Mouse (Mus musculus): ENCODE measurements around the gene Slc35a1. TPM values are rescaled to one million over a fixed set of nuclear protein-coding genes. Genes with fewer than 3 reads are reported as not detected.

Slc35a1 gene
- total and polyA plus RNA-seq, 3 experiments: 24.3 to 26.0 TPM; not detected in 1

GRCm38 (mm10) chr4:34680530-34680929 is 6.7 kb downstream of the Slc35a1 start:
- Histone ChIP-seq H3K36me3 (ENCODE audit: control insufficient read depth in 1 of 2, insufficient read depth in 2 of 2, low read length in 2 of 2) (peaks cover 0 to 10% of the 10 kb centered on the region in 2 experiments; a peak in 3 of 4 replicates), H3K4me3 (ENCODE audit: control insufficient read depth in 1 of 2, insufficient read depth in 1 of 2, low read depth in 2 of 2, low read length in 2 of 2) (no peak overlapping the region), H3K27ac (ENCODE audit: control insufficient read depth, low read depth, low read length) (no peak overlapping the region), H3K27me3 (ENCODE audit: control insufficient read depth in 1 of 2, insufficient read depth in 2 of 2, low read length in 2 of 2) (no peaks in the 10 kb centered on the region), H3K9ac (ENCODE audit: control insufficient read depth, low read depth, low read length, poor library complexity, severe bottlenecking) (no peak overlapping the region), H3K9me3 (replicated peaks; ENCODE audit: insufficient read depth, low read length) (no peaks in the 10 kb centered on the region), H3K4me1 (ENCODE audit: control insufficient read depth in 1 of 2, insufficient read depth in 2 of 2, low read length in 2 of 2) (peaks cover 5 to 6% of the 10 kb centered on the region in 2 experiments), H3K79me2 (ENCODE audit: control insufficient read depth, insufficient read depth, low read length, poor library complexity) (0 out of 2 replicates have a peak, but pooled peaks cover 2% of the 10 kb centered on the region)
- peak; percentile 56 for DNase-seq (ENCODE audit: low read depth, low spot score)
- no peak for TF ChIP-seq JUND (IDR thresholded peaks at IDR 0.05; ENCODE audit: low read depth, low read length)
- TF ChIP-seq BHLHE40 (IDR thresholded peaks at IDR 0.05; ENCODE audit: borderline replicate concordance, low read depth, low read length): no peak
- peak in 1 of 3 experiments; percentile 25; a peak in 2 of 6 replicates for TF ChIP-seq CTCF (IDR thresholded peaks at IDR 0.05 in 2 of 3, conservative IDR thresholded peaks at IDR 0.05 in 1 of 3; ENCODE audit: control insufficient read depth in 1 of 3, insufficient read depth in 1 of 3, low read depth in 2 of 3, low read length in 3 of 3, poor library complexity in 1 of 3, severe bottlenecking in 1 of 3)
- TF ChIP-seq RAD21 (IDR thresholded peaks at IDR 0.05; ENCODE audit: low read depth, low read length): peak; percentile 12
- peak; percentile 70 for TF ChIP-seq ZNF384 (IDR thresholded peaks at IDR 0.05; ENCODE audit: low read depth, low read length)

GRCm38 (mm10) chr4:34673721-34674120 is 13.5 kb downstream of the Slc35a1 start:
- Histone ChIP-seq H3K27me3 (ENCODE audit: control insufficient read depth in 1 of 2, insufficient read depth in 2 of 2, low read length in 2 of 2) (no peaks in the 10 kb centered on the region), H3K4me3 (ENCODE audit: control insufficient read depth in 1 of 2, insufficient read depth in 1 of 2, low read depth in 2 of 2, low read length in 2 of 2) (no peak overlapping the region), H3K27ac (ENCODE audit: control insufficient read depth, low read depth, low read length) (no peak overlapping the region), H3K4me1 (ENCODE audit: control insufficient read depth in 1 of 2, insufficient read depth in 2 of 2, low read length in 2 of 2) (no peaks in the 10 kb centered on the region), H3K79me2 (ENCODE audit: control insufficient read depth, insufficient read depth, low read length, poor library complexity) (no peaks in the 10 kb centered on the region), H3K9me3 (replicated peaks; ENCODE audit: insufficient read depth, low read length) (no peaks in the 10 kb centered on the region), H3K9ac (ENCODE audit: control insufficient read depth, low read depth, low read length, poor library complexity, severe bottlenecking) (no peak overlapping the region), H3K36me3 (ENCODE audit: control insufficient read depth in 1 of 2, insufficient read depth in 2 of 2, low read length in 2 of 2) (no peaks in the 10 kb centered on the region; a peak in 2 of 4 replicates)
- TF ChIP-seq MXI1 (IDR thresholded peaks at IDR 0.05; ENCODE audit: low read depth, low read length) (no peak), MAX (IDR thresholded peaks at IDR 0.05; ENCODE audit: low read length) (no peak)
- DNase-seq (ENCODE audit: low read depth, low spot score): no peak

- peaks cover 4 to 10% of the 10 kb centered on the region in 2 experiments; a peak in 3 of 4 replicates for H3K36me3 ChIP-seq (ENCODE audit: control insufficient read depth in 1 of 2, insufficient read depth in 2 of 2, low read length in 2 of 2)
- H3K4me1 ChIP-seq (ENCODE audit: control insufficient read depth in 1 of 2, insufficient read depth in 2 of 2, low read length in 2 of 2): no peaks in the 10 kb centered on the region
- TF ChIP-seq NRF1 (IDR thresholded peaks at IDR 0.05; ENCODE audit: insufficient read depth, low read depth, low read length, poor library complexity, severe bottlenecking) (no peak), SIN3A (IDR thresholded peaks at IDR 0.05; ENCODE audit: low read length) (no peak), ZNF384 (IDR thresholded peaks at IDR 0.05; ENCODE audit: low read depth, low read length) (no peak), TCF12 (IDR thresholded peaks at IDR 0.05; ENCODE audit: low read depth, low read length) (no peak), ELF1 (IDR thresholded peaks at IDR 0.05; ENCODE audit: low read depth, low read length) (no peak), E2F4 (IDR thresholded peaks at IDR 0.05; ENCODE audit: borderline replicate concordance, low read depth, low read length) (no peak), TAL1 (IDR thresholded peaks at IDR 0.05; ENCODE audit: low read length) (no peak), MAX (IDR thresholded peaks at IDR 0.05; ENCODE audit: low read length) (no peak), MAFK (IDR thresholded peaks at IDR 0.05; ENCODE audit: borderline replicate concordance, low read depth, low read length) (no peak), ETS1 (IDR thresholded peaks at IDR 0.05; ENCODE audit: low read depth, low read length) (peak; percentile 12; the same call in 1 of the 2 replicates), ZMIZ1 (IDR thresholded peaks at IDR 0.05; ENCODE audit: low read depth, low read length) (no peak), KAT2A (conservative IDR thresholded peaks at IDR 0.05; ENCODE audit: low read depth, low read length) (no peak), USF2 (IDR thresholded peaks at IDR 0.05; ENCODE audit: borderline replicate concordance in 1 of 2, insufficient read depth in 1 of 2, low read depth in 1 of 2, low read length in 2 of 2) (no peak), UBTF (IDR thresholded peaks at IDR 0.05; ENCODE audit: borderline replicate concordance, insufficient read depth, low read depth, low read length) (no peak), HCFC1 (IDR thresholded peaks at IDR 0.05; ENCODE audit: low read depth, low read length) (no peak), POLR2AphosphoS5 (IDR thresholded peaks at IDR 0.05; ENCODE audit: borderline replicate concordance, low read depth, low read length) (no peak), RAD21 (IDR thresholded peaks at IDR 0.05; ENCODE audit: low read depth, low read length) (no peak), ZC3H11A (IDR thresholded peaks at IDR 0.05; ENCODE audit: low read depth, low read length) (no peak), POLR2A (IDR thresholded peaks at IDR 0.05; ENCODE audit: control insufficient read depth in 1 of 2, insufficient read depth in 1 of 2, low read depth in 1 of 2, low read length in 2 of 2, poor library complexity in 1 of 2) (peak in 1 of 2 experiments; percentile 41; a peak in 1 of 4 replicates), CHD1 (IDR thresholded peaks at IDR 0.05; ENCODE audit: low read depth, low read length) (no peak), TBP (IDR thresholded peaks at IDR 0.05; ENCODE audit: low read depth, low read length) (0 out of 2 replicates have a peak, but pooled peaks have one; percentile 43)
Observed at GRCm38 (mm10) chr4:34667923-34668322, 19.3 kb downstream of the Slc35a1 start.

More at GRCm38 (mm10) chr4:34667923-34668322, 19.3 kb downstream of the Slc35a1 start:
- peak; percentile 78 for DNase-seq (ENCODE audit: low read depth, low spot score)
- Histone ChIP-seq H3K27me3 (ENCODE audit: control insufficient read depth in 1 of 2, insufficient read depth in 2 of 2, low read length in 2 of 2) (no peaks in the 10 kb centered on the region), H3K4me3 (ENCODE audit: control insufficient read depth in 1 of 2, insufficient read depth in 1 of 2, low read depth in 2 of 2, low read length in 2 of 2) (no peak overlapping the region), H3K9ac (ENCODE audit: control insufficient read depth, low read depth, low read length, poor library complexity, severe bottlenecking) (no peak overlapping the region; the same call in 1 of the 2 replicates), H3K27ac (ENCODE audit: control insufficient read depth, low read depth, low read length) (no peak overlapping the region; the same call in 1 of the 2 replicates), H3K9me3 (replicated peaks; ENCODE audit: insufficient read depth, low read length) (no peaks in the 10 kb centered on the region), H3K79me2 (ENCODE audit: control insufficient read depth, insufficient read depth, low read length, poor library complexity) (no peaks in the 10 kb centered on the region)
